Mouse (Mus musculus) forelimb bud, embryonic 11.5 days (tissue): ENCODE measurements around the gene Ripor3.

Experiments
- DNase-seq: peaks from one replicate; pipeline ENCODE4 v3.0.0-alpha.2; 2012; ENCODE audit warnings: low read depth, low spot score

Ripor3 gene

DNA sequence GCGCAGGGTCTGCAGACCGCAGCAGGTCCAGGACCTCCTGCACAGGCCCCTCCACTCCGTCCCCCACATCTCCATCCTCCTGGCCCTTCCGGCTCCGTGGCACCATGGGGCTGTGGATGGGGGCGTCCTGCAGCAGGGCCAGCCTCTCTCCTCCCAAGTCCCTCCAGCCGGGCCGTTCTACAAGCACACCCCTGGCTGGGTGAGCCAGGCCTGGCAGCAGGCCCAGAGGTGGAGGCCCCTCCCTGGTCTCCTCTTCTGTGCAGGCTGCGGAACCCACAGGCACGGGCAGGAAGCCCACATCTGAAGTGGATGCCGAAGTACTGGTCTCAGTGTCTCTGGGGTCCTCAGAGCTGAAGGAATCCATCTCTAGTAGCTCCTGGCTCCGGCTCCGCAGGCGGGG, 21.1 kb downstream of the Ripor3 start:
- no peak for DNase-seq

DNA sequence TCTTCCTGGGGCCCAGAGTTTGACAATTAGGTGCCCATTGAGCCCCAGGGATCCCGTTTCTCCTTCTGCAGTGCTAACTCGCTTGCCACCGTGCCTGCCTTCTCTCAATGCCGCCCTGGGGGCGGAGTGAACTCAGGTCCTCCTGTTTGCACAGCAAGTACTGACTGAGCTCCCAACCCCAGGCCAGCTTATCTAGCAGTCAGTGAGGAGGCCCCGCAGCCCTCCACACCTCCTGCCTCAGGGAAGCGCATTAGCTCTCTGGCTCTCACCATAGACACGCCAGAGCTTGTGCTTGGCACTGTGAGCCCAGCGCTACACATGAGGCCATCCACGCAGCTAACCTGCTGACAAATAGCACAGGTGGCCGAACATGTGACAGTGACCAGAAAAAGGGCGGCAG, 22.8 kb downstream of the Ripor3 start:
- no peak for DNase-seq

DNA sequence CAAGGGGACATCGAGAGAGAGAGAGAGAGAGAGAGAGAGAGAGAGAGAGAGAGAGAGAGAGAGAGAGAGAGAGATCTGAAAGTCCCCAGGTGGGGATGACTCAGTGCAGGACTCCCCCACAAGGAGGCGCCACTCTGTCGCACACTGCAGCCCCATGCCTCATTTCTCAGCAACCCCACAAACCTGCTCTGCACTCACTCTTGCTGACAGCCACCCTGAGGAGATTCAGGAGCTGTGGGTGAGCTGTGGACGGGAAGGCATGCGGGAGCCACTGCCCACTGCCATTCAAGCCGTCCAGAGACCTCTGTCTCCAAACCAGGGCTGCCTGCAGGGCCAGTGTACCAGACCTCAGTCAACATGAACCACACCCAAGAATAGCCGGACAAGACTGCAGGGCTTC, 23.7 kb downstream of the Ripor3 start:
- DNase-seq = peak; percentile 50

DNA sequence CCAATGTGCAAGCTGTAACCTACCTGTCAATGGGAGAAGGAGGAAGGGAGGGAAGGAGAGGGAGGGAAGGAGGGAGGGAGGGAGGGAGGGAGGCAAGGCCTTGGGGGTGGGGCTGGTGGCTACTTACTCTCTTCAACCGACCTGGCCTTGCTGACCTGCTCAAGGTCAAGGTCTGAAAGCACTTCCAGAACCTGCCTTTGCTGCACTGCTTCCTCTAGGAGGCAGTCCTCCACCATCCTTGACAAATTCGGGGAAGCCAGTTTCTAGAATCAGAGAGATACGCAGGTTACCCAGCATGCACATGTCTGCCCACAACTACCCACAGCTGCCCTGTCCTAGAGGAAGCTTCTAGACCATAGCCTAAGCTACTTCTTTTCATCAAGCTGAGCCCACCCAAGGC, 25.5 kb downstream of the Ripor3 start:
- DNase-seq = no peak

DNA sequence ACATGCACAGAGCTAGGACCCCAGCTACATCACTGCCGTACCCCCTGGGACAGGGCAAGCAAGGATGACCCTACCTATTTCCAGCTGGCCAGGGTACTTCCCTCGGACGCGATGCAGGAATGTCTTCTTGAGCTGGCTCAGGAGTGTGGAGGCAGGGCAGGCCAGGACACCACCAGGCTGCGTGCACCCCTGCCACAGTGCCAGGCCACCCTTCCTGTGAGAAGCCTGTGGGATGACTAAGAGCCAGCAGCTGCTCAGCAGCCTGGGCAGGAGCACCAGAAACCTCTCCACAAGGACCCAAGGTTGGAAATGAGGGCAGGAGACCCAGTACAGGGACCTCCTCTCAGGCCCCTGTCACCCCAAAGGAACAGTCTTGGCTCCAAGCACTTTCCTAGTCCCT, 26.0 kb downstream of the Ripor3 start:
- no peak for DNase-seq

DNA sequence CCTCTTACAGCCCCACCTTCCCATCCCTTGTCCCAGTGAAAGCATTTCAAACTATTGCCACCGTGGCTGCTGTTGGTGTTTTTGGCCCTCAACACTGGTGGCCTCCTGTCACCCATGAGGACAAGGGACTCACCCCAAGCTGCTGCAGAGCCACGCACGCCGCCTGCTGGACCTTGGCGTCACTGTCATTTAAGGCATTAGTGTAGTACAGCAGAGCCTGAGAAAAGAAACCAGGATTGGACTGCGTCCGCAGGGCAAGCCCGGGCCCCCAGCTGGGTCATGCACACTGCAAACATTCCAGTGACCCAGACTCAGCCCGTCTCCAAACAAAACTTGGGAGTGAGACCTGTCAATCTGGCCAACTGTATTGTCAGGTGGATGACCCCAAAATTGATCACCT, 27.8 kb downstream of the Ripor3 start:
- no peak for DNase-seq

DNA sequence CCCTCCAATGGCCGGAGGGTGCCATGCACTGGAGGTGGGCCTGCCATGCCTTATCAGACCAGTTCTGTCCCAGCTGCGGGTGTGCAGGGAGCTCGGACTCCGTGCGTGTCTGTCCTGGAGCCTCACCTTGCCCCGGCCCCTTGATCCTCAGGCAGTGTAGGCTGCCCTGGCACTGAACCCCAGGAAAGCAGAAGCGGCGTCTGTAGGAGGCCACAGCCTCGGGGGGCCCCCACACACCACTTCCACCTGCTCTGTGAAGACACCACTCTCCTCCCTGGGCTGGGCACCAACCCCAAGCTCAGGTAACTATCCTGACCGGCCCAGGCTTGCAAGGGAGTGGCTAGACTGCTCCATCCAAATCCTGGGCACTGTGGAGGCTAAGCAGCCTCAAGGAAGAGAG, 30.0 kb downstream of the Ripor3 start:
- no peak for DNase-seq

DNA sequence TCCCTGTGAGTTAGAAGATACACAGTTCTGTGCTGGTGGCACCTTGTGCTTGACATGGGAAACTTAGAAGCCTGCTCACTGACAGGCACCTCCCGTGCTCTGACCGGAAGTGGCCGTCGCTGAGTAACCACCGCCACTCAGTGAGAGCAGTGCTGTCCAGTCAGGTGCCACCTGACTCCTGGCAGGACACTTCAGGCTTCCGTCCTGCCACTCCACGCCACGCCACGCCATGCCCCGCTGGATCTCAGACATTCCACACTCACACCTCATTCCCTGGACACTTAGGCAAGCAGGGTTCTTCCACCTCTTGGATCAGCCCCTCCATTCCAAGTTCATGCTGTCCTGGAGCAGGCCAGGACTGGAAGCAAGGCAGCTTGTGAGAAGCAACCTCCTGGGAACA, 32.1 kb downstream of the Ripor3 start:
- no peak for DNase-seq

DNA sequence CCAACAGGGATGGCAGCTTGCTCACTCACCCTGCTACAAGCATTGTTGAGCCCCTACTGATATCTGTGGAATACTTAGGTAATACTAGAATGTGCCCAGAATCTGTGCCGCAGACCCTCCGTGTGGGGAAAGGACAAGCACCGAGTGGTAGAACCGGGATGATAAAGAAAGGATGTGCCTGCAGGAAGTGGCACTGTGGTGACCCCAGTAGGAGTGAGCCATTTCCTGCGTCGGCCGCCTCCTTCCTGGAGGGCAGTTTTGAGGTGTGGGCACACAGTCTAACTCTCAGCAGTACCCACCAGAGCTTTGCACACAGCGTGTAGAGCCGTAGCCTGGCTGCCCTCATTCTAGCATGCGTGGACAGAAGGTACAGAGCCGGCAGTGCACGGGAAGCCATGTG, 34.7 kb downstream of the Ripor3 start:
- no peak for DNase-seq

DNA sequence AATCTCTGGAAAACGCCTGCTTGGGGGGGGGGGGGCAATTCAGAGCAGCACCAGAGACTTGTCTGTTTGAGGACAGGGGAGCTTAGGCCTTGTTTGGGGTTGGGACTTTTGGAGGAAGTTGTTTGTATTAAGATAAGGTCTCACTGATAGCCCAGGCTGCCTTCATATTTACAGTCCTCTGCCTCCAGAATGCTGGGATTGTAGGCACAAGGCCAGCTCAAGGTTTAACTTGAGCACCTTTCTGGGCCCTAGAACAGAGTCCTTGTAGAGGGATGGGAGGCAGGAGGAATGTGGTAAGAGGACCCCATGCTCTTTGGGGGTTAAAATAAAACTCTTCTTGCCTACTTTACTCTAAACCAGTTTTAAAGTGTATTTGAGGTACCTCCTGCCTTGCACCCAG, 37.6 kb downstream of the Ripor3 start:
- DNase-seq = no peak

DNA sequence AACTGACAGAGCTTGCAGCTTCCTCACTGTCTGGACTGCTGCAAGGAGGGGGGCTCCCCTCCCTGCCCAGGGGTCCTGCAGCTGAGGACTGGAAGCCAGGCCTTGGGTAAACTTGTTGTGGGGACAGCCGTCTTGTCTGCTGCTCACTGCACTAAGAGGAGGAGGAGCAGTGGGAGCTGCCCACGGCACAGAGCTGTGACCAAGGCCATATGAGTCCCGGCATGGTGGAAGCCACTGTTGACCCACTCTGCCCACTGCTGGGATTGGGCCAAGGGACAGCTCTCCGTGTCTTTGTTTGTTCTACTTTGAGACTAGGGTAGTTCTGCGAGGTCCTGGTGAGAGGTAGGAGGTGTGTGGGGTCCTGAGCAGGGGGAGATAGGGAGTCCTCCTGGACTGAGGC, 38.3 kb downstream of the Ripor3 start:
- no peak for DNase-seq

DNA sequence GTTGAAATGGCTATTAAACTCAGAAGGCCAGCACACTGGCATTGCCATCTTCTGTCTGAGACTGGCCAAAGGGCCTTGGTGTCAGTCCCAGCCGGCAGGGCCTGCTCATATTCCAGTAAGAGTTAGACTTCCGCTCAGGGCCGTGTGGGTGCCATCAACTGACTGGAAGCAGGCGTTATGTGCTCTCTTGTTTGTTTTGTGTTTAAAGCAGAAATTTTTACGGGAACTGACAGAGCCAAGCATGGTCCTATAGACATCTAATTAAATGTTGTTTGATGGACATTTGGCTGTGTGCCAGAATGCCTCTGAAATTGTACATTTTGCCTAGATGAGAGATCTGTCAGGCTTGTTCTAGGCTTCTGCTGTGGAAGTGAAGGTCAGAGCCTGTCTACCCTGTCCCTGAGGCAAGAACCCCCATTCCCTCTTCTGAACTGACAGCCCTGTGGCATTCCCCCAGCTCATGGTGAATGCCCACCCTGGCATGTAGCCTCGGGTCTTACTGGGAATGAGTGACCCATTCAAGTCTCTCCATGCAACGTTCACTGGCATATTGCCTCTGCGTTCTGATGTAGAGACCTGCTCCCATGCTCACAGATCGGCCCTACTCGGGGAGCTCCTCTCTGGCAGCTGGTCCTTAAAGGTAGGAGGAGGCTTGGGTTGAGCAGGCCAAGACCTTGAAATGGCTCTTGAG, 40.4 kb downstream of the Ripor3 start:
- DNase-seq = no peak

DNA sequence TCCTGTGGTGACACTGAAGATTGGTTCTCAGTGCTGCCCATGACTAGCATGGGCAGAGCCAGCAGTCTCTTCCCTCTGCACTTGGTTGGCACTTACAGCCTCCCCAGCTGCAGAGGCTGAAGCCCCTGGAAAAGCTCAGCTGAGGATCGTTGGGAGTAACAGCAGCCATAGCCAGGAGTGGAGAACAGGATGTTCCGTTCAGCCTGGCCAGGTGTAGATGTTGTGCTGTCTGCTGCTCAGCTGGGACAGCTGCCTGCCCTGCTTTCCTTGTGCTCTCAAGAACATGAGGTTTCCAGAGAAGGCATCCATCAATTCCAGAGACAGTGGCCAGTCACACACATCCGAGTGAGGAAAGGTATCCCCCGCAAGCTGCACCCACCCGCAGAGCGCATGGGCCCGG, 41.9 kb downstream of the Ripor3 start:
- no peak for DNase-seq

DNA sequence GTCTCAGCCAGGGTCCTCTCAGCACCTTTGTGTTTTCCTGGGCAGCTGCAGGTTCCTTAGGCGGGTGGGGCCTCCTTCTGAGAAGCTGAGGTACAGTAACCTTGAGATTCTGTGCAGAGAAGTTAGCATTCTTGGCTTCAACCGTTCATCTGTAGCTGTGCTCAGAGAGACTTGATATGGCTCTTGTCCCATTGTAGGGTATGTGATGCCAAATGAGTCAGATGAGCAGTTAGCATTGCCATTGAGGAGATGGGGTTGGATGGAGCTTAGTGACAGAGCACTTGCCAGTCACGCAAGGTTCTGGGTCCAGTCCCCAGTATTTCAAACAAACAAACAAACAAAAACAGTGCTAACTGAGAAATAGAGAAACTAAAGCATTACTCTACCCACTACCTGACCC, 44.5 kb downstream of the Ripor3 start:
- no peak for DNase-seq

DNA sequence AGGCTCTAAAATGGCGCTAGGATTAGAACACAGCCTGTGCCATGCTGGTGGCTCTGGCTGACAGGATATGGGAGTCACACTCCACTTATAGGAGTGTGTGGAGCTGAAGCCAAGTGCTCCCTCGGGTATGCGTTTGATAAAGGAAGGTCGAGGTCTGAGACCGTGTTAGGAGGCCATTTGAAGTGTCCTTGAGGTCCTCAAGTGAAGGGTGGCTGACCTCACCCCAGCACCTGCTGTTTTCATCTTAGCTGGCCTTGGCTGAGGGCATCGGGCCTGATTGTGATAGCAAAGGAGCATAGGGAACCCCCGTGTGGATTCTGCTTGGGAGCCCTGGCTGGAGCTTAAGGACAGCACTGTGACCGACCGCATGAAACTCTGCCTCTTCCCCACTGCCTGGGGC, 46.1 kb downstream of the Ripor3 start:
- no peak for DNase-seq

DNA sequence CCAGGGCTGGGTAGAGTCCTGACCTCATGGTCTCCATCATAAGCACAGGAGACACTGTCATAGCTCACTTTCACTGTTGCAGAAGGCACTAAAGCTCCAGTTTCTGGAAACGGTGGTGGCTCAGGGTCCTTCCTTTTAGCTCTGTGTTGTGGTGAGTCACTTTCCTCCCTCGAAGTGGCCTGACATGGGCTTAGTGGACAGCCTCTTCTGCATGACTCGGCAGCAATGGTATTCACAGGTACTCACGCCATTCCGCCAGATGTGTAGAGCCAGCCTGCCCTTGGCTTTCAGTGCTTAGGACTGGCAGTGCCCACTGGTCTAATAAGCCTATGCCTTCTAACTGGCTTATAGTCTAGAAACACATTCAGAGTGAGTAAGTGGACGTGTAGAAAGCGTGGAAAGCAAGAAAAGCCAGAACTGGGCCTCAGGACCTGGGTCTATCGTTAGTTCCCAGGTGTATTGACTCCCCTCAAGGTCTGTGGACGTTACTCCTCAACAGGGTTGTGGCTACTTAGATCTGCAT, 46.6 kb downstream of the Ripor3 start:
- no peak for DNase-seq

DNA sequence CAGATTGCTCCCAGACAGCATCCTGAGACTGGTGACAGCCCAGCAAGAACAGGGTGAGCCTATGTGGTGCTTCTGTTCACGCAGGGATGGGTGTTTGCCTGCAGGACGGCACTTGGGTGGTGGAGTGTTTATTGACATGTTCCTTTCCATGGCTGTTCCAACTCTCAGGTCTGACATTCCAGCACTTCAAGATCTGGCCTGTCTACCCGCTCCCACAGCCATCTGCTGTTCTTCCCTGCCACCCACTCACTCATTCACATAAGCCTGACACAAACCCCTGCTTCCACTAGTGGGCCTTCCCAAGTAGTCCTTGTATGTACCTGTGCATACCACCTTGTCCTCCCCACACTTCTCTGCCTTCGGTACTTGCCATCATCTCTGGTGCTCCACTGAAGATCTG, 47.2 kb downstream of the Ripor3 start:
- no peak for DNase-seq

DNA sequence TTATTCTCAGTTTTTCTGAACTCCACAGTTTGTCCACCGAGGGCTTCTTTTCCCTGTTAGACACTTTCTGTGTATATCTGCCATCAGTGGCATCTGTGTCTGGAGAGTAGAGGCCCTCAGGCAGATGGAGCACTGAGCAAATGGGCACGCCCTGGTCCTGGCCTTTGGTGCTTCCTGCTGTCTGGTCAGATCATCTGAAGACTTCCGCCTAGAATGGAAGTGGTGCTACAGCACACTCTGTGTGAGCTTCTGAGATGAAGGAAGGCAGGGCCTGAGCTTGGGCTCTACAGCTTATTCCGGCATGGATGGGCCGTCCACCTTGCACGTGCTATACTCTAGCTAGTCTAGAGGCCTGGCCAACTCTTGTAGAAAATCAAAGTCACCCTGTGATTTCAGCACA, 48.1 kb downstream of the Ripor3 start:
- DNase-seq = no peak

DNA sequence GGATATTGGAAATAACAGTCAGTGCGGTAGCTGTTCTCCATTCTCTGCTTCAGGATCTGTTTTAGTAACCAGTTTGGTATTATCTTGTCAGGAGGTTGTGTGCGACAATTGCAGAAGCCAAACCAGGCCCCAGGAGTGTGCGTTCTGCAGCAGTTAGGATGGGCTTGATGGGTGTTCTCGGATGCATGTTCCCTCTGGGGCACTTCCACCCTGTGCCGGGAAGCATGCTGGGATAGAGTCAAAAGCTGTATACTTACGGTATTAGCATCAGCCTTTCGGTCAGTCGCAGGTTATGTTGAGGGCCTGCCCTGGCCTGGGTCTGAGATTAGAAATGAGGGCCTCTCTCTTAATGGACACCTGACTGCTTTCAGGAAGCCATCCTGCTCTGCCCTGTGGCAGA, 49.8 kb downstream of the Ripor3 start:
- DNase-seq = no peak

DNA sequence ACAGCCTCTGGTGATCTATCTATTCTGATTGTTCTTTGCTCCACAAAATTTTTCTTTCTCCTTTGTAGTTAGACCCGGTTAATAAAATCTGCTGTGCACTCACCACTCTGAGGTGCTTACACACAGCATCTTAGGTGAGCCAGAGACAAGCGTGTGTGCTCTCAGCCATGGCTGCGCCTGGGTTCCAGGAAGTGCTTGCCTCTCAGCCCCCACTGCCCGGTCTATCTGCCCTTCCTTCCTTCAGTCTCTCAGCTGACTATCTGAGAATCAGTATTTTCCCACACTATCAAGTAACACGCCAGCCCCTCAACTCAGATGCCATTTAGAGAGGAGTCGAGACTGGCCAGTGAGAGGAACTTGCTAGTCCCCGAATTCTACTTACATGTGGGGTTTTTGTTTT, 50.4 kb downstream of the Ripor3 start:
- DNase-seq = no peak

DNA sequence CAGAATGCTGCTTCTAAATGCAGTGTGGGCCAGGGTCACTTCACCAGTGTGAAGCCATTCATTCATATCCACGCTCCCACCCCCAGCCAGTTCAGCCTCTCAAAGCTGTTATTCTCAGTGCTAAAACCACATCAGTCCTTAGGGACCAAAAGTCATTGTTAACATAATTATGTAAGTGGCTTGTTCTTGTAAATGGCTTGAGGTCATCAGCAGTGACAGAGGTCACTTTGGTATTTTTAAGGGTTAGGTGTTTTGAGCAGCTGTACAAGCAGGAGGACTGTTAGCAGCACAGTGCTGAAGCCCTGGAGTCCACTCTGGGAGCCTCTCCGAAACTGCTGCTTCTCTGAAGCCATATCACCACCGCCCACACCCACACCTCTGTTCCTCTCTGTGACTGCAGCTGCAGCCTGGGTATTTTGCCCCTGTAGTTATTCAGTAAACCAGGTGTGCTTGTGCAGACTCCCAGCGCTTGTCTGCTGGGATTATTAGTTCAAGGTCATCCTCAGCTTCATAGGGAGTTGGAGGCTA, 51.0 kb downstream of the Ripor3 start:
- no peak for DNase-seq

DNA sequence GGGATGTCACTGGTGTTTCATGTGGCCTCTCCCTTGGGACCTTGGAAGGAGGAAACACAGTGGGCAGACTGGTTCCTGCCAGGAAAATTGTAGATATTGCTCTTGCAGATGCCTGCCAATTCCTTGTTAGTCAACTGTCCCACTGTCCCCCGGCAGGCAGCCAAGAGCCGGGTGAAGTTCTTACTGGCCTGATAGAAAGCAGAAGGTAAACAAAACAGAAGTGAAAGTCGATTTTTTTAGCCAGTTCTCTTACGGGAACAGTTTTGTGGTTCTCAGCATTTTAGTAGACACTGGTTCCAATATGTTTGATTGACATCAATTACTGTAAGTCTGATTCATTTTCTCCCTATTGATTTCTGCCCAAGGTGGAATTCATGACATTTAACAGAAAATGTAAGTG, 51.6 kb downstream of the Ripor3 start:
- no peak for DNase-seq

DNA sequence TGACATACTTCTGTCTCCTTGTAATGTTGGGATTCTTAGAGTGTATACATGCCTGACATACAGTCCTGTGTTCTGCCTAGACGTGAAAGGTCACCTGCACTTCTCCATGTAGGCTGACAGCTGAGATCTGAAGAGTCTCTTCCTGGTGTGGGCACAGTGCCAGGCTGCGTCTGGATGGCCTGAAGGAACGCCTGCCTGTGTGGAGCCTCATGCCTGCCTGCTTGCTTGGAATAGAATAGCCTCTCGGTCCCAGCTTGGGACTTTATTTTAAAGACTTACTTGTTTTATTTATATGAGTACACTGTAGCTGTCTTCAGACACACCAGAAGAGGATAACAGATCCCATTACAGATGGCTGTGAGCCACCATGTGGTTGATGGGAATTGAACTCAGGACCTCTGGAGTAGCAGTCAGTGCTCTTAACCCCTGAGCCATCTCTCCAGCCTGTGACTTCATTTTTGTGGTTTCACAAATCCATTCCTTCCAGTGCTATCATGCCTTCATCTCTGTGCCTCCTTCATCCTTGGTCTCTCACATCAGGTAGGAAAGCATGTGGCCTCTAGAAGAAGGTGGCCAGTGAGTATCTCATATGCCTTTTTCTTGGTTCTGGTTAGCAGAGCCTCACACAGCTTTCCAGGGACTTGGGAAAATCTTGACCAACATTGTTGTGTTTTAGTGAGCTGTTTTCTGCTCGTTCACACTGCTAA, 52.2 kb downstream of the Ripor3 start:
- DNase-seq = no peak
